Mouse (Mus musculus) liver, postnatal 0 days (tissue): ENCODE results near the gene Zfp418.
"Not testable (repeated sequence)": the region's sequence is repeated elsewhere in the genome, so short reads cannot be mapped to it uniquely, and the experiment has no call there.

Experiments used
- CTCF ChIP-seq: sonication (generic); IDR thresholded peaks from 2 replicates; pipeline ENCODE4 v1.5.1; 2016; ENCODE audit warnings: antibody characterized with exemption, low read depth
- EP300 ChIP-seq: IDR thresholded peaks from 2 replicates; pipeline ENCODE4 v1.6.1; 2016; ENCODE audit warnings: antibody characterized with exemption, low read depth, mild to moderate bottlenecking

DNA sequence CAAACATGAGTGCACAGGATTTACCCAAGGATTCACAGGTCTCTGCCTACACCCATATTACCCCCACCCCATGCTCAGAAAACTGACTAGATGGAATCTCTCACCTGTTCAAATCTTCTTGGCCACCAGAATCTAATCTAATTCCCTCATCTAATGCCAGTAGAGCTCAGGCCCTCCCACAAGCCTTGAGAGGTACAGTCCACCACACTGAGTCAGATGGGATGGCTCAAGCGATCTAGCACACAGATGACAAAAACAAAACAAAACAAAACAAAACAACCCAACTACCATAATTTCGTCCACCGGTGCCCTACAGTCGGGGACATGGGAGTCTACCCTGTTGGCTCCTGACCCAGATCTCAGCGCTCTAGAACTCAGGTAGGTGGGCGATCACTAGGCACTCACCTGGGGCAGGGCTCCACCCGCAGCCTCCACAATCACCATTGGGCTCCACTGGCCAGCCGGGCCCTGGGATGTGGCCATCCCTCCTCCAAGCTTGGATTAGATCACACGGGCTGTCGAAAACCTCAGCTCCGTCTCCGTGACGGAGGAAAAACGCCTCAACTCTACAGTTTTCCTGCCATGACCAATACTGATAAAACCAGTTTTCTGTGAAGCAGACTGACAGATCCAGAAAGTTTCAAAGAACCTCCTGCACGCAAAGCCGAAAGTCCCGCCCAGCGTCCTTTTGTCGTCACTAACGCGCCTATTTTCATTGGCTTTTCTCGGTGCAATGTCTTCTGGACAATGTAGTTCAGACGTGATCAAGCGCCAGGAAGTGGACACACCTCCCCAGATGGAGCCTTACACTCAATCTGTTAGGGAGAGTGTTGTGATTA lies 38.4 kb downstream of the Zfp418 start, which contains the start of gene Zfp772:
- not testable (repeated sequence) for TF ChIP-seq CTCF, EP300
